Mouse (Mus musculus) forebrain, embryonic 12.5 days (tissue): Measurements from ENCODE around the gene Rnf214. TPM values are rescaled to one million over a fixed set of nuclear protein-coding genes. Genes with fewer than 3 reads are reported as not detected.

Experiments used
- ATAC-seq: fragments of 200-750 bp; cut with Nextera tagmentation; 2 replicates; pipeline ENCODE4 v1.8.0; 2017; ENCODE audit warnings: moderate TSS enrichment; ENCODE audit not compliant: low FRiP score
- H3K27ac ChIP-seq: fragments of 300-500 bp; sonication (generic); 2 replicates; pipeline ENCODE4 v1.5.1; 2016; ENCODE audit warnings: mild to moderate bottlenecking
- H3K27me3 ChIP-seq: fragments of 300-500 bp; sonication (generic); 2 replicates; pipeline ENCODE4 v1.6.1; 2016; ENCODE audit warnings: mild to moderate bottlenecking
- H3K36me3 ChIP-seq: fragments of 300-500 bp; sonication (generic); replicated peaks from 2 replicates; pipeline ENCODE4 v1.6.1; 2016; ENCODE audit warnings: mild to moderate bottlenecking
- H3K4me1 ChIP-seq: fragments of 300-500 bp; sonication (generic); 2 replicates; pipeline ENCODE4 v1.6.1; 2016
- H3K4me2 ChIP-seq: fragments of 300-500 bp; sonication (generic); 2 replicates; pipeline ENCODE4 v1.6.1; 2016; ENCODE audit warnings: mild to moderate bottlenecking, moderate library complexity
- H3K4me3 ChIP-seq: fragments of 300-500 bp; sonication (generic); replicated peaks from 2 replicates; pipeline ENCODE4 v1.5.1; 2016; ENCODE audit warnings: mild to moderate bottlenecking
- H3K9ac ChIP-seq: fragments of 300-500 bp; sonication (generic); 2 replicates; pipeline ENCODE4 v1.6.1; 2016; ENCODE audit warnings: mild to moderate bottlenecking
- H3K9me3 ChIP-seq: fragments of 300-500 bp; sonication (generic); 2 replicates; pipeline ENCODE4 v1.6.1; 2016
- WGBS: fragments of 180-500 bp; shearing (Covaris S2); methylation state at CpG from one replicate; pipeline ENCODE4 v1.1.7; 2016; 5-methylcytosine and 5-hydroxymethylcytosine counted together
- polyA plus RNA-seq: library from polyadenylated mRNA; unstranded; fragments of >200 nt; fragmentation: Nextera tagmentation; extraction: Ambion mirVana; gene quantifications from 2 replicates; pipeline ENCODE4 v1.2.1, GENCODE M21; 2016

The Rnf214 gene
- polyA plus RNA-seq, result 92.3 and 96.8 TPM in 2 replicates

DNA sequence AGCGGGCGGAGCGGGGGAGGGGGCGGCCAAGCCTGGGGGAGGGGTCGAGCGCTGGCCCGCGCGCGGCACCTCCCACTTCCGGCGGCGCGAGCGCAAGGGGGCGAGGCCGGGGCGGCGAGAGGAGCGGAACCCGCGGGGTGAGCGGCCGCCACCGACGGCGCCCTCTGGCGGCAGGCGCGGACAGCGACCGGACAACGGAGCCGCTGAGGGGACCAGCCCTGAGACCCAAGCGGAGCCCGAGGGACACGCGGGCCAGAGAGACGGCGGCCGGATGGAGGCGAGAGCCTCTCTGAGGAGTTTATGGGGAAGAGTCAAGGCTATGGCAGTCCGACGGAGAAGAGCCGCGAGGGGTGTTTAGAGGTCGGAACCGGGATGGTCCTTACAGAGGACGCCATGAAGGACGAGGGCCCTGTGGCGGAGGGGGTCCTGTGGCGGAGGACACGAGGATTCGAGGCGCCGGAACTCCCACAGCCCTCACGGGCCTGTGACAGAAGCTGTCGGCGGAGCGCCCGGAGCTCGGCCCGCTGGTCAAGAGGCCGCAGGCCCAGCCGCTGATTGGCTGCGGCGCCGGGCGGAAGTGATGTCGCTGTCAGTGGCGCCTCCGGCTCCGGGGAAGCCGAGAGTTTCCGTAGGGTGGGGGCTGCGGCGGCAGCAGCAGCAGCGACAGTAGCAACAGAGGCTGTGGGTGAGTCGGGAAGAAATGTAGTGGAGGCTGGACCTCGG, at the start of gene Rnf214, which contains the start of gene Pcsk7:
Rnf214 (minus strand) TSS at position 557 of the 723 bp plus-strand sequence.
Pcsk7 (plus strand) TSS at position 143 of the 723 bp plus-strand sequence.
- H3K27ac ChIP-seq, result peak within 1 kb of the TSS; percentile 95
- peak within 1 kb of the TSS; percentile 95 for H3K4me3 ChIP-seq
- peak within 1 kb of the TSS; percentile 83 for H3K4me2 ChIP-seq
- peaks cover 22% of the 10 kb centered on the region for H3K4me1 ChIP-seq
- H3K9me3 ChIP-seq, result no peaks in the 10 kb centered on the region
- no peaks in the 10 kb centered on the region for H3K27me3 ChIP-seq
- under 1% methylated on average over 76 of the region's 80 CpGs for WGBS
- ATAC-seq, result peak; percentile 93
- peaks cover 44% of the 10 kb centered on the region for H3K36me3 ChIP-seq
- H3K9ac ChIP-seq, result peak within 1 kb of the TSS; percentile 98

DNA sequence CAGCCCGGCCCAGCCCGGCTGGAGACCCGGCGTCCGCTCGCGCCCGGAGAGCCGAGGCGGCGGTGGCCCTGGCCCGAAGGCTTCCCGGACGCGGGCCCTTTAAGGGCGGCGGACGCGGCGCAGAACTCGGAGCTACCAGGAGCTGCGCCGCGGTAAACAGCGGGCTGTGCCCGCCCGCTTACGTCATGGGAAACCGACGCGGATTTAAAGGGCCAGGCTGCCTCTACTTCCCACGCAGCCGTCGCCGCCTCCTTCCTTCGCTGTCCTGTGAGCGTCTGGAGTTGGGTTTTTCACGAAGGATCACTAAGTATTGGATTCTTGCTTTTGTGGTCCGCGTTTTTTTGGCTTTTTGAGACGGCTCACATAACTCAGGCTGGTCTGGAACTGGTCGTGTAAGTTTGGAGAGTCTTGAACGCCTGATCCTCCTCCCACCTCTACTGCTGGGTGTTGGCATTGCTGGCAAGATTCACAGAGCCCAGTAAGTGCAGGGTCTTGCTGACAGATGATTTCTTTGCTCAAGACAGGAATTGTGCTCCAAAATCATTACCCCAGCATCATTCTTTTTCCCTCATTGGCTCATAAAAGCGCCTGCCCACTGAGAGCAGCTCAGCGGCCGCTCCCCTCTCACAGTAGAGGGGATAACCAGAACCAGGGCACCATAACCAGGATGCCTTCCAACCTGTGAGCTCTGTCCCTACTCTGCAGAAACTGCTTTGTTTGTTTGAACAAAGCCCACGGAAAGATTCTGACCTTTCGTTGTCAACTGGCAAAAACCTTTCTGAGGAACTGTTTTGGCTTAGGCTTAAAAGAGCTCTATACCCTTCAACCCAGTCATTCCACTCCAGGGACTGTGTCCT, 48.6 kb upstream of the Rnf214 start, which contains the start of gene Sidt2:
Sidt2 (minus strand) TSS at position 152 of the 857 bp plus-strand sequence.
- ATAC-seq, result peak; percentile 97
- Histone ChIP-seq H3K27me3 (no peaks in the 10 kb centered on the region), H3K36me3 (peaks cover 17% of the 10 kb centered on the region), H3K4me1 (peaks cover 32% of the 10 kb centered on the region), H3K4me3 (peak within 1 kb of the TSS; percentile 87), H3K9me3 (no peaks in the 10 kb centered on the region), H3K27ac (peak within 1 kb of the TSS; percentile 84), H3K4me2 (peak within 1 kb of the TSS; percentile 92), H3K9ac (peak within 1 kb of the TSS; percentile 89)
- under 1% methylated on average over 48 of the region's 48 CpGs for WGBS

DNA sequence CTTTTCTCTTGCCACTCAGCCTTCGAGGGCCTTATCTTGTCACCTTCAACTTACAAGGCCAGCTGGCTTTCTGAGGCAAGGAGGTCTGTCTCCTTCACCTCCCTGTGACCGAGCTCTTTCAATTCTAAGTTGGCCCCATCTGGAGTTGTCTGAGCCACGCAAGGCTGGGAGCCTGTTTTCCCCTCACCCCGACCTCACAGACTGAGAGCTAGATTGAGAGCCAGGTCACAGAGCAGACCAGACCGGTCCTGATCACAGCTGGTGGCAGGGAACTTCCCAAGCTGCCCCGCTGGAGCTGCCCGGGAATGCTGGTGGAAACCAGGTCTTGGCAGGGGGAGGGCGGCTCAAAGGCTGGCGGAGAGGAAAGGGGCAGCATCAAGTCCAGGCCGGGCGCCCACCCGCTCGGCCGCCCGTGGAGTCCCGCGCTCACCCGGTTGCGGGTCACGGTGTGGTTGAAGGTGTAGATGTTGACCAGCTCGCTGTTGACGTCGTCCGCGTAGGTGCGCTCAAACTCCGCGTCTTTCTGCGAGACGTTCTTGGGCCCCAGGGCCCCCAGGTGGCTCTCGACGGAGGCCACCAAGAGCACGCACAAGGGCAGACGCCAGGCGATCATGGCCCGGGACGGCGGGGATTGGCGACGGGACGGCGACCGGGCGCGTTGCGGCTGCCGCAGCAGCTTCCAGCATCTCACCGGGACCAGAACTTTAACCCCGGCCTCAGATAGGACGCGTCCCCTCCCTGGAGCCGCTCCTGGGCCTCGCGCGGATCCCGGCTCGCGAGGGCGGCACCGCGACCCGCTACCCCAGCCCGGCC, 47.8 kb upstream of the Rnf214 start:
- H3K9ac ChIP-seq, result peak overlapping the region; percentile 89
- H3K9me3 ChIP-seq, result no peaks in the 10 kb centered on the region
- peak overlapping the region; percentile 84 for H3K27ac ChIP-seq
- peaks cover 17% of the 10 kb centered on the region for H3K36me3 ChIP-seq
- peak overlapping the region; percentile 92 for H3K4me2 ChIP-seq
- peaks cover 32% of the 10 kb centered on the region for H3K4me1 ChIP-seq
- H3K4me3 ChIP-seq, result peak overlapping the region; percentile 87
- H3K27me3 ChIP-seq, result no peaks in the 10 kb centered on the region
- ATAC-seq, result peak; percentile 42; the same call in 1 of the 2 replicates
- under 1% methylated on average over 61 of the region's 63 CpGs for WGBS

GRCm38 (mm10) chr9:45953511-45954293, 47.0 kb upstream of the Rnf214 start:
- H3K4me2 ChIP-seq, result peak overlapping the region; percentile 92
- H3K4me1 ChIP-seq, result peaks cover 32% of the 10 kb centered on the region
- WGBS, result 66% methylated on average over 13 of the region's 13 CpGs
- H3K27me3 ChIP-seq, result no peaks in the 10 kb centered on the region
- H3K27ac ChIP-seq, result 0 out of 2 replicates have a peak overlapping the region, but pooled peaks have one; percentile 84
- ATAC-seq, result no peak
- H3K4me3 ChIP-seq, result peak overlapping the region; percentile 87
- peaks cover 23% of the 10 kb centered on the region for H3K36me3 ChIP-seq
- no peaks in the 10 kb centered on the region for H3K9me3 ChIP-seq
- H3K9ac ChIP-seq, result peak overlapping the region; percentile 89

DNA sequence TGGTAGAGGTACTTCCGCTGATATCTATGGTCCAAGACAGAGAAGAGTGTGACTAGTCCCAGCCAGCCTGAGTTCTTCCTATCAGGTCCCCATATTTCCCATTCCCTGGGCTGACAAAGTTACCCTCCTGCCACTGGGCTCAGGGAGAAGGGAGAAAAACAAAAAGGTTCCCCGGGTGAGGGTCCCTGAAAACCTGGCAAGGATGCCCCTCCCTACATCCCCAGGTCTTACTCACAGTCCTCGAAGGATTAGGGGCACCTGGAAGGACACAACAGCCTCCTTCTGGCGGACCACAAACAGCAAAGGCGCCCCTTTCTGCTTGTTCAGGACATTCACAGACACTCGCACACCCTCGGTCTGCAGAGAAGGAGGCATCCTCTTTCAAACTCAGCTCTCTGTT, 46.2 kb upstream of the Rnf214 start:
- Histone ChIP-seq H3K4me2 (no peak overlapping the region), H3K27ac (no peak overlapping the region), H3K4me3 (no peak overlapping the region), H3K36me3 (peaks cover 31% of the 10 kb centered on the region), H3K9me3 (no peaks in the 10 kb centered on the region), H3K4me1 (peaks cover 26% of the 10 kb centered on the region), H3K27me3 (no peaks in the 10 kb centered on the region), H3K9ac (no peak overlapping the region)
- ATAC-seq, result no peak
- 81% methylated on average over 7 of the region's 7 CpGs for WGBS

DNA sequence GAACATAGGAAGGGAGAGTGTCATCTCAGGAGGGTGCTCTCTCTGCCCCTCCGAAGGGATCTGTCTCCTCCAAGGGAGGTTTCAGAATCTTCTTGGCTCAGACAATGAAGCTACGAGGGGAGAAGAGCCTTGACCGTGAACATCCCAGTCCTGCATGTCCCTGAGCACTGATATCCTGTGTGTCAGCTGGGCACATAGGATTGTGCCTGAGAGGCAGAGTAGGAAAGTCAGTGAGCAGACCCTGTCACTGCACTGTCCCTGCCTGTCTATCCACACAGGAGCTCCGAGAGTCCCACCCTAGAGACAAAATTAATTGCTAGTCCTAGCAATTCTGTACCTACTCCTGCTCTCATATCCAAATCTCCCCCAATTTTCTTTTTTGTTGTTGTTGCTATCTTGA, 45.3 kb upstream of the Rnf214 start:
- Histone ChIP-seq H3K27ac (no peak overlapping the region), H3K9me3 (no peaks in the 10 kb centered on the region), H3K27me3 (no peaks in the 10 kb centered on the region), H3K4me3 (no peak overlapping the region), H3K9ac (no peak overlapping the region), H3K36me3 (peaks cover 37% of the 10 kb centered on the region), H3K4me1 (peaks cover 26% of the 10 kb centered on the region), H3K4me2 (no peak overlapping the region)
- ATAC-seq, result no peak
- 84% methylated on average over 4 of the region's 4 CpGs for WGBS

DNA sequence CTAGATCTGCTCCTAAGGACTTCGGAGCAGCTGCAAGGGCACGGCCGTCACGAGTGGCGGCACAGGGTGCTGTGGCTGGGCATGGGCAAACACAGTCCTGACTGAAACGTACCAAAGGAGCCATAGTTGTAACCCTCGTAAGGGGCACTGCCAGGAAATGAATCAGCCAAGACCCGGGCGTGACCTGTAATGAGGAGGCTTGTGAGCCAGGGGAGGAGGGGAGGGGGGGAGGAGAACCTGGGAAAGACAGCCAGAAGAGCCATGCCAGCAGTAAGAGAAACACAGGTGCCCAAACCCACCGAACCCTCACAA, 40.1 kb upstream of the Rnf214 start:
- Histone ChIP-seq H3K9ac (no peak overlapping the region), H3K9me3 (no peaks in the 10 kb centered on the region), H3K4me1 (no peaks in the 10 kb centered on the region), H3K27me3 (no peaks in the 10 kb centered on the region), H3K4me2 (no peak overlapping the region), H3K27ac (no peak overlapping the region), H3K4me3 (no peak overlapping the region), H3K36me3 (peaks cover 83% of the 10 kb centered on the region)
- 91% methylated on average over 10 of the region's 10 CpGs for WGBS
- no peak for ATAC-seq

GRCm38 (mm10) chr9:45946182-45946871, 39.6 kb upstream of the Rnf214 start:
- no peak for ATAC-seq
- no peaks in the 10 kb centered on the region for H3K4me1 ChIP-seq
- WGBS, result 90% methylated on average over 16 of the region's 16 CpGs
- H3K4me2 ChIP-seq, result no peak overlapping the region
- H3K27ac ChIP-seq, result no peak overlapping the region
- H3K9ac ChIP-seq, result no peak overlapping the region
- H3K9me3 ChIP-seq, result no peaks in the 10 kb centered on the region
- H3K4me3 ChIP-seq, result no peak overlapping the region
- H3K27me3 ChIP-seq, result no peaks in the 10 kb centered on the region
- H3K36me3 ChIP-seq, result peaks cover 85% of the 10 kb centered on the region

DNA sequence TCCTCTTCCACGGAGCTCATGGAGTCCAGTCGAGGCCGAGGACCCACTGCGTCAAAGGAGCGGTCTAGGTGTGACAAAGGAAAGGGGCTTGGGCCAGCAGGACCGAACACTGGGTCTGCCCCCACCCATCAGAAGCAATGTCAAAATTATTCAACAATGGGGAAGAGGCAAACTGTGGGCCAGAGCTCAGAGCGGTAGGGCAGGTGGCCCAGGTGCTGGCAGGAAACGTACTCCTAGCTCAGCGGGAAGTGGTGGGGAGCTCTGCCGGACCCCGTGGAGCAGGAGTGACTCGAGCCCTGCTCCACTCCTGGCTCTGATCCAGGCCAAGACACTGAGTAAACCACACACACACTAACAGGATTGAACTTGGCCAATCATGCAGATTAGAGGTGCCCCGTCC, 39.0 kb upstream of the Rnf214 start:
- H3K27me3 ChIP-seq, result no peaks in the 10 kb centered on the region
- no peak overlapping the region for H3K4me2 ChIP-seq
- no peak overlapping the region for H3K9ac ChIP-seq
- 90% methylated on average over 13 of the region's 13 CpGs for WGBS
- H3K4me3 ChIP-seq, result no peak overlapping the region
- H3K4me1 ChIP-seq, result no peaks in the 10 kb centered on the region
- ATAC-seq, result no peak
- H3K9me3 ChIP-seq, result no peaks in the 10 kb centered on the region
- peaks cover 91% of the 10 kb centered on the region for H3K36me3 ChIP-seq
- no peak overlapping the region for H3K27ac ChIP-seq

DNA sequence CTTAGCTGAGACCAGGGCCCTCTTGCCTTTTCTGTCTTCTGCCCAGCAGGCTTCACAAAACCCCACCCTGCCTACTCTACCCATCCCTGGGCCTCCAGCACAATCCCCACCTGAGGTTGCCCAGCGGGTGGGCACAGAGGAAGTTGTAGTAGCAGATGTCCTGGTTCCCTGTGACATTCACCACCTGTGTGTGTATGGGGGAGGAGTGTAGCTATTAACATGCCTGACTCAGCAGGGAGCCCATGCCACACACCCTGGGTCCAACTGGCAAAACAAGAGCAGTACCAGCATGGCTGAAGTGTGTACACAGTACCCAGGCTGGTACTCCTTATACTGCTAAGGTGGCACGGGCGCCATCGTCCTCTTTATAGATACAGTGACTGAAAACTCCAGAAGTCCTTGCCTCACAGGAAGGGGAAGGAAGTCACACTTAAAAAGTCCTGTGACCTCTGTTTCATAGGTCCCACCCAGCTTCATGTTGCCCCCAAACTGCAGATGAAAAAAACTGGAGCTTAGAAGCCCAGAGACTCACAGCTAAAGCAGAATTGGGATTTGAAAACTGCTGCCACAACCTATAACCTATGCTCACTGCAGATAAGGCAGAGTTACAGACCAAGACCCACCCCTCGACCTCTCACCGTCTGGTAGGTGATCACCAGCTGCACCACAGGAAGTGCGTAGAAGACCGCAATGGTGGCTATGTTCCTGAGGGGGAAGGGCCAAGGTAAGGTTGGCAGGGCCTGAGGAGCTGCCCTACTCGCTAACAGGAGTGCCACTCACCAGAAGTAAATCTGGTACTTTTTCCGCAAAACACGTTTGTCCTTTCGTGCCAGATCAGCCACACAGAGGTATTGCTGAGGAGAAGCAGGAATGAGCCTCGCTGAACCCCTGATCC, 38.0 kb upstream of the Rnf214 start:
- WGBS, result 90% methylated on average over 13 of the region's 13 CpGs
- Histone ChIP-seq H3K36me3 (peaks cover 87% of the 10 kb centered on the region), H3K9me3 (no peaks in the 10 kb centered on the region), H3K4me3 (no peak overlapping the region), H3K27ac (no peak overlapping the region), H3K27me3 (no peaks in the 10 kb centered on the region), H3K9ac (no peak overlapping the region), H3K4me2 (no peak overlapping the region), H3K4me1 (no peaks in the 10 kb centered on the region)
- ATAC-seq, result no peak
